Mouse (Mus musculus) hindbrain, embryonic 16.5 days (tissue): ENCODE measurements around the gene Acsl1. TPM values are rescaled to one million over a fixed set of nuclear protein-coding genes. Genes with fewer than 3 reads are reported as not detected.
A peak's percentile ranks its signal among the peaks of the same experiment; 100 is the strongest.

ENCODE experiments used
- ATAC-seq: fragments of 200-750 bp; cut with Nextera tagmentation; 2 replicates; pipeline ENCODE4 v1.8.0; 2017; ENCODE audit warnings: moderate TSS enrichment, moderate library complexity
- H3K27ac ChIP-seq: fragments of 300-500 bp; sonication (generic); 2 replicates; pipeline ENCODE4 v1.5.1; 2014; ENCODE audit warnings: low read depth, mild to moderate bottlenecking, control low read depth, low read length, moderate library complexity
- H3K27me3 ChIP-seq: fragments of 300-500 bp; sonication (generic); replicated peaks from 2 replicates; pipeline ENCODE4 v1.6.1; 2014; ENCODE audit warnings: low read length; ENCODE audit not compliant: control insufficient read depth, insufficient read depth
- H3K36me3 ChIP-seq: fragments of 300-500 bp; sonication (generic); 2 replicates; pipeline ENCODE4 v1.6.1; 2014; ENCODE audit warnings: mild to moderate bottlenecking, low read length, moderate library complexity, mixed read lengths; ENCODE audit not compliant: control insufficient read depth, insufficient read depth
- H3K4me1 ChIP-seq: fragments of 300-500 bp; sonication (generic); 2 replicates; pipeline ENCODE4 v1.6.1; 2014; ENCODE audit warnings: low read depth, low read length; ENCODE audit not compliant: control insufficient read depth, insufficient read depth
- H3K4me2 ChIP-seq: fragments of 300-500 bp; sonication (generic); 2 replicates; pipeline ENCODE4 v1.6.1; 2014; ENCODE audit warnings: mild to moderate bottlenecking, low read length, control low read depth, moderate library complexity
- H3K4me3 ChIP-seq: fragments of 300-500 bp; sonication (generic); 2 replicates; pipeline ENCODE4 v1.5.1; 2014; ENCODE audit warnings: mild to moderate bottlenecking, low read length, control low read depth, moderate library complexity
- H3K9ac ChIP-seq: fragments of 300-500 bp; sonication (generic); 2 replicates; pipeline ENCODE4 v1.6.1; 2014; ENCODE audit warnings: low read depth, mild to moderate bottlenecking, control low read depth, low read length, moderate library complexity
- H3K9me3 ChIP-seq: fragments of 300-500 bp; sonication (generic); 2 replicates; pipeline ENCODE4 v1.6.1; 2014; ENCODE audit warnings: mild to moderate bottlenecking, low read length, moderate library complexity; ENCODE audit not compliant: control insufficient read depth
- WGBS: fragments of 180-500 bp; shearing (Covaris S2); extraction: QIAGEN DNeasy Blood & Tissue Kit; methylation state at CpG from one replicate; pipeline ENCODE4 v1.1.7; 2014; 5-methylcytosine and 5-hydroxymethylcytosine counted together
- polyA plus RNA-seq: library from polyadenylated mRNA; unstranded; fragments of >200 nt; fragmentation: Nextera tagmentation; extraction: Ambion mirVana; gene quantifications from 2 replicates; pipeline ENCODE4 v1.2.1, GENCODE M21; 2015

Gene Acsl1
- polyA plus RNA-seq, 1 experiment from 2014 or later, result 19.5 TPM

- 89% methylated on average over 15 of the region's 15 CpGs for WGBS
- no peaks in the 10 kb centered on the region for H3K4me1 ChIP-seq
- H3K4me3 ChIP-seq, result no peak overlapping the region
- H3K9ac ChIP-seq, result no peak overlapping the region
- no peaks in the 10 kb centered on the region for H3K9me3 ChIP-seq
- H3K4me2 ChIP-seq, result no peak overlapping the region
- H3K27ac ChIP-seq, result no peak overlapping the region
- no peak for ATAC-seq
- no peaks in the 10 kb centered on the region; the same call in 1 of the 2 replicates for H3K27me3 ChIP-seq
- no peaks in the 10 kb centered on the region for H3K36me3 ChIP-seq
These were observed 26.6 kb downstream of the Acsl1 start for GRCm38 (mm10) chr8:46497314-46498011.

- Histone ChIP-seq H3K27ac (no peak overlapping the region), H3K4me3 (no peak overlapping the region), H3K36me3 (no peaks in the 10 kb centered on the region), H3K4me1 (peaks cover 5% of the 10 kb centered on the region; the same call in 1 of the 2 replicates), H3K4me2 (no peak overlapping the region), H3K9ac (no peak overlapping the region), H3K9me3 (no peaks in the 10 kb centered on the region), H3K27me3 (no peaks in the 10 kb centered on the region; the same call in 1 of the 2 replicates)
- 49% methylated on average over 19 of the region's 19 CpGs for WGBS
- ATAC-seq, result peak; percentile 31; the same call in 1 of the 2 replicates
These were observed 28.7 kb downstream of the Acsl1 start for GRCm38 (mm10) chr8:46499376-46500061.

GRCm38 (mm10) chr8:46502333-46503071 lies 31.7 kb downstream of the Acsl1 start:
- peak overlapping the region; percentile 58 for H3K9ac ChIP-seq
- H3K27ac ChIP-seq, result 0 out of 2 replicates have a peak overlapping the region, but pooled peaks have one; percentile 12
- 0 out of 2 replicates have a peak, but pooled peaks cover 2% of the 10 kb centered on the region for H3K36me3 ChIP-seq
- no peaks in the 10 kb centered on the region for H3K9me3 ChIP-seq
- H3K4me2 ChIP-seq, result peak overlapping the region; percentile 64
- WGBS, result 22% methylated on average over 19 of the region's 19 CpGs
- ATAC-seq, result peak; percentile 70
- H3K4me1 ChIP-seq, result peaks cover 5% of the 10 kb centered on the region; the same call in 1 of the 2 replicates
- H3K4me3 ChIP-seq, result peak overlapping the region; percentile 48
- H3K27me3 ChIP-seq, result no peaks in the 10 kb centered on the region

- Histone ChIP-seq H3K4me3 (peak overlapping the region; percentile 48), H3K27me3 (no peaks in the 10 kb centered on the region), H3K9ac (no peak overlapping the region; the same call in 1 of the 2 replicates), H3K9me3 (no peaks in the 10 kb centered on the region), H3K4me2 (peak overlapping the region; percentile 64), H3K36me3 (0 out of 2 replicates have a peak, but pooled peaks cover 2% of the 10 kb centered on the region), H3K27ac (no peak overlapping the region), H3K4me1 (peaks cover 5% of the 10 kb centered on the region; the same call in 1 of the 2 replicates)
- peak; percentile 24; the same call in 1 of the 2 replicates for ATAC-seq
- WGBS, result 72% methylated on average over 11 of the region's 12 CpGs
These were observed 32.3 kb downstream of the Acsl1 start for GRCm38 (mm10) chr8:46503072-46503695.

GRCm38 (mm10) chr8:46504196-46504595 lies 33.4 kb downstream of the Acsl1 start:
- no peaks in the 10 kb centered on the region for H3K27me3 ChIP-seq
- H3K4me1 ChIP-seq, result peaks cover 5% of the 10 kb centered on the region; the same call in 1 of the 2 replicates
- no peak overlapping the region for H3K9ac ChIP-seq
- no peak overlapping the region for H3K27ac ChIP-seq
- WGBS, result 69% methylated on average over 3 of the region's 3 CpGs
- H3K4me3 ChIP-seq, result no peak overlapping the region
- no peak for ATAC-seq
- H3K4me2 ChIP-seq, result no peak overlapping the region
- no peaks in the 10 kb centered on the region for H3K9me3 ChIP-seq
- 0 out of 2 replicates have a peak, but pooled peaks cover 2% of the 10 kb centered on the region for H3K36me3 ChIP-seq

- Histone ChIP-seq H3K4me3 (no peak overlapping the region), H3K4me1 (no peaks in the 10 kb centered on the region), H3K9me3 (no peaks in the 10 kb centered on the region), H3K36me3 (peaks cover 7% of the 10 kb centered on the region; the same call in 1 of the 2 replicates), H3K27me3 (no peaks in the 10 kb centered on the region), H3K9ac (no peak overlapping the region), H3K27ac (no peak overlapping the region), H3K4me2 (no peak overlapping the region)
- no peak for ATAC-seq
- 79% methylated on average over 14 of the region's 14 CpGs for WGBS
These were observed 37.9 kb downstream of the Acsl1 start for GRCm38 (mm10) chr8:46508488-46509395.

- H3K4me1 ChIP-seq, result no peaks in the 10 kb centered on the region
- no peak overlapping the region for H3K27ac ChIP-seq
- H3K4me2 ChIP-seq, result no peak overlapping the region
- no peaks in the 10 kb centered on the region for H3K9me3 ChIP-seq
- peaks cover 7% of the 10 kb centered on the region; the same call in 1 of the 2 replicates for H3K36me3 ChIP-seq
- WGBS, result 76% methylated on average over 3 of the region's 3 CpGs
- H3K9ac ChIP-seq, result no peak overlapping the region
- no peaks in the 10 kb centered on the region for H3K27me3 ChIP-seq
- H3K4me3 ChIP-seq, result no peak overlapping the region
- ATAC-seq, result no peak
These were observed 38.6 kb downstream of the Acsl1 start for GRCm38 (mm10) chr8:46509474-46509873.

GRCm38 (mm10) chr8:46511336-46511735 lies 40.5 kb downstream of the Acsl1 start:
- Histone ChIP-seq H3K4me3 (no peak overlapping the region), H3K9ac (no peak overlapping the region), H3K4me1 (no peaks in the 10 kb centered on the region), H3K27me3 (no peaks in the 10 kb centered on the region), H3K9me3 (no peaks in the 10 kb centered on the region), H3K36me3 (peaks cover 7% of the 10 kb centered on the region), H3K4me2 (no peak overlapping the region), H3K27ac (no peak overlapping the region)
- ATAC-seq, result no peak
- WGBS, result 81% methylated on average over 9 of the region's 9 CpGs
